Mouse (Mus musculus) thymus, adult 2 months (tissue): Measurements from ENCODE around the gene Mrpl22.
A peak's percentile ranks its signal among the peaks of the same experiment; 100 is the strongest.

ENCODE experiments used
- CTCF ChIP-seq: fragments of 200-500 bp; IDR thresholded peaks from 2 replicates; pipeline ENCODE4 v1.5.1; 2012; ENCODE audit warnings: mild to moderate bottlenecking, control low read depth, low read length, moderate library complexity, borderline replicate concordance; ENCODE audit not compliant: control insufficient read depth, poor library complexity, insufficient read depth; ENCODE audit errors: extremely low read depth
- POLR2A ChIP-seq: fragments of 200-500 bp; IDR thresholded peaks from 2 replicates; pipeline ENCODE4 v1.6.1; 2012; ENCODE audit warnings: mild to moderate bottlenecking, low read length, control low read depth, moderate library complexity; ENCODE audit not compliant: control insufficient read depth, poor library complexity, insufficient read depth; ENCODE audit errors: extremely low read depth

- 0 out of 2 replicates have a peak, but pooled peaks have one; percentile 26 for TF ChIP-seq CTCF
- TF ChIP-seq POLR2A, result peak; percentile 47; the same call in 1 of the 2 replicates
Observed at GRCm38 (mm10) chr11:58168167-58168915, 3.1 kb upstream of the Mrpl22 start, which contains the start of gene Gemin5.
